Mouse (Mus musculus) spleen, adult 18-20 months (tissue): ENCODE measurements around the gene Cmss1.

Experiments
- DNase-seq, 2 experiments: peaks; one replicate each; pipeline ENCODE4 v3.0.0; 2022; ENCODE audit warnings: mixed read lengths in 2 of 2

Cmss1 gene

DNA sequence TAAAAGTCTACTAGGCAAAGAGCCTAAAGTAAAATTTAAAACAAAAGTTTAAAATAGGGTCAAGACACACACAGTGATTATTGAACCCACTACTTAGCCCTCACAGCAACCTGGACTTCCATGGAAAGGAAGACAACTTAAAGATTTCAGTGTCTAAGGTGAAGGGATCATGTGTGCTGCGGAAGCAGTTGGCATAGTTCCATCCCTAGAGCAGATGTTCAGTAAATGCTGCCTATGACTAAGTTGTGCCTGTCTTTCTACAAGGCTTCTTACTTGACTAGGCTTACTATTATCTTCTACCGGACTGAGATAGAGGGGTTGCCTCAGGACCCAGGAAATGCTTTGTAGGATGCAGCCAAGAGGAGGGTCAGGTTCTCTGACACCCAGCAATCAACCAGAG, 50.4 kb downstream of the Cmss1 start:
- no peak for DNase-seq

DNA sequence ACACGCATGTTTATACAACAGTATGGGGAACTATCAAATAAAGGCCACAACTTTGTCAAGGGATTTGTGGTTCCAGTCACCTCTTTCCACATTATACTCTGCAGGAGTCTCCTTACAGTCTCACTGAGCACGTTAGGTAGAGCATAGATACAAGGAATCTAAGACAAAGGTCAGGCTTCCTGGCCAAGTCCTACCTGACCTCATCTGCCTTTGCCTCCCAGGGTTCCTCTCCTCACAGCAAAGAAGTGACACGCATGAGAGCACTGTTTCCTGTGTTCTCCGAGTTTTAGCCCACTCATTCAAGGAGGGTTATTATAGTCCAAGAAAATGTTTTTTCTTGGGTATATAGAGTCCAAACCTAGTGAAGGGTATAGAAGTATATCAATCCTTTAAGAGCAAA, 51.0 kb downstream of the Cmss1 start:
- DNase-seq: no peak

- no peak for DNase-seq
Observed at GRCm38 (mm10) chr16:57554886-57555400, 51.7 kb downstream of the Cmss1 start.

- no peak for DNase-seq
Observed at GRCm38 (mm10) chr16:57553235-57553634, 53.4 kb downstream of the Cmss1 start.

GRCm38 (mm10) chr16:57552709-57553108, 54.0 kb downstream of the Cmss1 start:
- no peak for DNase-seq

DNA sequence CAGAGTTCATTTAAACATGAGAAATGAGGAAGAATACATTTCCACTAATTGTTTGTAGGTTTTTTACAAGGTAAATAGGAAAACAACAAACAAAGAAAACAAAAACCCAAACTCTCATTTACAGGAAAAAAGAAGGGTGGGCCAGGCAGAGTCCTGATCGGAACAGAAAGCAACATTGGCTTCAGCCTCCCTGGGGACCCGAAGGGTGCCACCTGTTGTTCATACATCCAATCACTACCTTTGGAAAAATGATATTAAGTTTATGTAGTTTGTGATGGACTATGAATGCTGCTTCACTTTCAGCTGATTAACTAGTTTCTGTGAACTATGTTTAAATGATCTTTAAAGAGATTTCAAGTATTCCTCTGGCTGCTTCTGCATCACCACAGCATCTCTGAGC, 55.0 kb downstream of the Cmss1 start:
- DNase-seq: no peak

DNA sequence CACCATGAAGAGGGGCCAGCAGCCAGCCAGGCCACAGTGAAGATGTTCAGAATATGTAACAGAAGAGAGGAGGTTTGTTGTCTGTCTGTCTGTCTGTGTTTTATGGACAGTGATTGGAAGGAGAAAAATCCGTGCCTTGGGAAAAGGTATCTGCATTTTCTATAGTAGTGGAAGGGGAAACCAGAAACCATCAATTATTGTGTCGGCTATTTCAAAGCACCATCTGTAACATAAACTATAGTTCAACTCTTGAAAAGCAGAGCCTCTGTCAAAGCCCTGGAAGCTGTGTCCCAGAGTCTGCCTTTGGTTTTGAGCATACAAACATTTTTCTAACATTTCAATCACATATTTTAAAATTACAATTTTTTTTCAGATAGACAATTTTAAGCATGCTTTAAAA, 55.8 kb downstream of the Cmss1 start:
- DNase-seq: no peak

DNA sequence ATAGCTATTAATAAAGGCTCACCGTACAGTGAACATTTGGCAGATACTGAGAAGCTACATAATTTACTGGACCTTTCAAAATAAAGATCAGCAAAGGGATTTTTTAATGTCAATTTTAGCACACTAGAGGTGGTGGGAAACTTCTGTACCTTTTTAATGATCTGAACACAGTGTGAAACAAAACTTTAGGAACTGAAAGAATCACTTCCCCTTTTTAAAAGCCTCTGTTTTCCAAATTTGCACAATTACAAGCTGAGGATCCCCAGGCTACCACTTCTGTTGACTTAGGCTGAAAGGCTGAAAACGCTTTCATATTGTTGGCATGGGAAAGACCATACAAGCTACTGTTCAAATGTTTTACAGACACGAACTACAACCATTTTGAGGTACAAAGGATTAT, 56.6 kb downstream of the Cmss1 start:
- DNase-seq: no peak

- DNase-seq: peak; percentile 74 to 83
Observed at GRCm38 (mm10) chr16:57549061-57550037, 57.3 kb downstream of the Cmss1 start.

GRCm38 (mm10) chr16:57548608-57549007, 58.1 kb downstream of the Cmss1 start:
- no peak for DNase-seq

- no peak for DNase-seq
Observed at GRCm38 (mm10) chr16:57546355-57546754, 60.3 kb downstream of the Cmss1 start.

GRCm38 (mm10) chr16:57544441-57544840, 62.2 kb downstream of the Cmss1 start:
- no peak for DNase-seq

GRCm38 (mm10) chr16:57543243-57543642, 63.4 kb downstream of the Cmss1 start:
- DNase-seq: no peak

DNA sequence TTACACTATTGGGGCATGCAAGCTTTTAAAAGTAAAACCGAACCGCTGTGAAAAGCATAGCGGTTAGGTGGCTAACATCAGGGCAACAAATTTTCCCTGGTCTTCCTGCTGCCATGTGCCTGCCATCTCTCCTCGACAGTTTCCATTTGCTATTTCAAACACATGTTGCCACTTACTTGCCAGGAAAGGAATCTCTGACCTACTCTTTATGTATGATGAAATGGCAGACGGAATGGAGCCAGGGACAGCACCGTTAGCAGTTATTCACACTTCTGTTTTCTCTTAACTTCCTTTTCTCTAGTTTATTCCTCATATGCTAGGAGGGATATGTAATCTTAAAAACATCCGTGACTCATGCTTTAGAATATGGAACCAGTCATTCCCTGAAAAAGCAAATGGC, 70.2 kb downstream of the Cmss1 start:
- DNase-seq: no peak

GRCm38 (mm10) chr16:57534811-57535210, 71.9 kb downstream of the Cmss1 start:
- no peak for DNase-seq

DNA sequence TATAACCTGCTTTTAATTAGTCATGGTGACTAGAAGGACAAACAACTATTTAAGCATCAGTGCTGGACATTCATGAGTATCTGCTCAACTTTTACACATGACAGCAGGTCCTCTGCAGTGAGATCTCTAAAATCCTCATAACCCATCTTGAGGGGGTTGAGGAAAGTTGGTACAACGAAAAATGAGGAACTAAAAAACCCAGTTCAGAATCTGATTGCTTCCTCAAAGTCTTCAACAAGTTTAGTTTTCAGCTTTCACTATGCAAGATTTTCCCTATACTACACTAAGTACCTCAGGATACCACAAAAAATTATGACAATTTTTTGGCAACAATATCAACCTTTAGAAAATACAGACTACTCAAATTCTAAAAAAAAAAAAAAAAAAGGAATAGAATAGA, 72.3 kb downstream of the Cmss1 start:
- DNase-seq: no peak

GRCm38 (mm10) chr16:57532081-57532493, 74.6 kb downstream of the Cmss1 start:
- no peak for DNase-seq

DNA sequence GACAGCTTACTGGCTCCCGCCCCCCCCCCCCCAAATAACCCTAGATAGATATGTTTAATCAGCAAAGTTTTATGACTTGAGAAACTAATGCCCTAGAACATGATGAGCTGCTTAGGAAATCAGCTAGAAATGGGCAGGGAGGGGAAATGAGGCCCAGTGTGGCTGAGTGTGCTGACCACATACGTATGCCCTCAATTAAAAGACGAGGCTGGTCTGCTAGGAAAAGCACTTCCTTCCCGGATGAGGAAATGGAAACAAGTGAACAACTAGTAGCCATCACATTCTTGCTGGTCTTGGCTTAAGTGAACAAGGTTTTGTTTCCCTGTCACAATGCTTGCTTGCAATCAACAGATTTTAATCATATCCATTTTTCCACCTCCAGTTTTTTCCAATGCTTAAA, 76.1 kb downstream of the Cmss1 start:
- no peak for DNase-seq

GRCm38 (mm10) chr16:57528457-57528856, 78.2 kb downstream of the Cmss1 start:
- no peak for DNase-seq

DNA sequence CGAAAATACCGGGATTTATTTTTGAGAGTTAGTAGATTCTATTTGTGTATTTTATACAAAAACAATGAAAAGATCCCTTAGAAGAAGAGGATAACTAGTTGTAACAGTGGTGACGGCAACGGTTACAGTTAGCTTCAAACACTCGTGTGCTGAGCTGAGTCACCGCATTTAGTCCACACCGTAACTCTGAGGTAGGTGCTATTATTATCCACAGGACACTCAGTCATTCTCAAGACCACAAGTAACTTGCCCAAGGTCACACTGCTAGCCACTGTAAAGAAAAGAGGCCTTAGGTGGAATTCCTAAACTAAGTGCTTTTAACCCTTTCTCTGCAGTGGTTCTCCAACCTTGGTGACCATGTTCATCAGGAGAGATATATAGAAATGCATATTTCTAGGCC, 79.8 kb downstream of the Cmss1 start:
- DNase-seq: no peak

GRCm38 (mm10) chr16:57525476-57525875, 81.2 kb downstream of the Cmss1 start:
- no peak for DNase-seq

DNA sequence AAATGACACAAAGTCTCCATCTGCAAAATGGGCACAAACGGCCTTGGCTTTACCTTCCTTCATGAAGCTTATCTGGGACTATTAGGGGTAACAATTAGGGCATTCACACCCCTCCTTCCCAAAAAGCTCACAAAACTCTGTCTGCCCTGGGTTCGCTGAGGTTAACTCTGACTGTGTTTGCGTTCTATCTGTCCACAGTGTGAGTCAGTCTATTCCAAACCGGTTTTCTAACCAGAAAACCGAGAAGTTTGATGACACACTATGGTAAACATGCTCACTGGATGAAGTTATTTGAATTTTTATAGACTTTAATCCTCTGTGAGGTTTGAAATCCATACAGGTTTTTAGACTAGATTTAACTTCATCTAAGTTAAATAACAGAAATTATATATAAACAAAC, 81.6 kb downstream of the Cmss1 start:
- DNase-seq: no peak

DNA sequence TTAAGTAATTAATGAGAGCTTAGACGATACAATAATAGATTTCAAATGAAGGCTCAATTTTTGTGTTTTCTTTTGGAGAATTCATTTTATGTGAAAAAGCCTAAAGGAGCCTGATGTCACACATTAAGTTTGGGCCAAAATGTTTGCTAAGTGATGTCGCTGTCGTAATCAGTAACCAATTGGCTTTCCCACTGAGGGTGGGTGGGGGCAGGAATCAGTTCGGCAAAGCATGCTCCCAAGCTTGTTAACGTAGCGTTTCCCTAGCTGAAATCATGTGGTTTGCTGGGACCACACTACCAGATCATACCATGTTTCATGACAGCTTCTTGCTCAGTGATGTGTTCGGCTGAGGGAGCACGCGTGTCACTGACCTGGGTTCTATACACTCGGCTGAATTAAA, 91.0 kb downstream of the Cmss1 start:
- no peak for DNase-seq

- no peak for DNase-seq
Observed at GRCm38 (mm10) chr16:57514371-57514770, 92.3 kb downstream of the Cmss1 start.

- no peak for DNase-seq
Observed at GRCm38 (mm10) chr16:57513562-57513961, 93.1 kb downstream of the Cmss1 start.
